Mouse (Mus musculus): ENCODE data around the gene Ptgis. TPM values are rescaled to one million over a fixed set of nuclear protein-coding genes. Genes with fewer than 3 reads are reported as not detected.

The Ptgis gene
- polyA plus RNA-seq, 2 experiments: 0.36 to 0.46 TPM

- Histone ChIP-seq H3K4me1 (replicated peaks; ENCODE audit: control insufficient read depth in 2 of 2, insufficient read depth in 2 of 2, low read length in 1 of 2) (no peaks in the 10 kb centered on the region), H3K4me3 (ENCODE audit: insufficient read depth in 1 of 2, low read depth in 2 of 2, low read length in 2 of 2) (no peak overlapping the region), H3K36me3 (replicated peaks; ENCODE audit: control insufficient read depth, insufficient read depth, low read depth) (no peaks in the 10 kb centered on the region), H3K4me2 (ENCODE audit: low read depth) (no peak overlapping the region), H3K27me3 (ENCODE audit: control insufficient read depth, insufficient read depth, low read length) (no peaks in the 10 kb centered on the region), H3K9ac (replicated peaks) (no peak overlapping the region), H3K9me3 (ENCODE audit: control insufficient read depth, low read length) (no peaks in the 10 kb centered on the region), H3K27ac (no peak overlapping the region)
- DNase-seq (ENCODE audit: low read depth in 3 of 3, low spot score in 3 of 3): no peak
- TF ChIP-seq CTCF (IDR thresholded peaks at IDR 0.05; ENCODE audit: low read depth) (no peak), EP300 (IDR thresholded peaks at IDR 0.05; ENCODE audit: low read depth) (no peak)
- WGBS (ENCODE audit: insufficient replicate concordance): 63% methylated on average over 5 of the region's 5 CpGs
- ATAC-seq (ENCODE audit: insufficient read depth): no peak
These were observed 67.1 kb downstream of the Ptgis start for GRCm38 (mm10) chr2:167173051-167173875.

GRCm38 (mm10) chr2:167167515-167168212, 72.7 kb downstream of the Ptgis start:
- TF ChIP-seq EP300 (IDR thresholded peaks at IDR 0.05; ENCODE audit: low read depth): no peak
- no peak for TF ChIP-seq CTCF (IDR thresholded peaks at IDR 0.05; ENCODE audit: low read depth)
- H3K9ac ChIP-seq (replicated peaks): no peak overlapping the region
- no peaks in the 10 kb centered on the region for H3K36me3 ChIP-seq (replicated peaks; ENCODE audit: control insufficient read depth, insufficient read depth, low read depth)
- 0 out of 4 replicates have a peak, but pooled peaks cover 0 to 3% of the 10 kb centered on the region in 2 experiments for H3K4me1 ChIP-seq (replicated peaks; ENCODE audit: control insufficient read depth in 2 of 2, insufficient read depth in 2 of 2, low read length in 1 of 2)
- H3K27me3 ChIP-seq (ENCODE audit: control insufficient read depth, insufficient read depth, low read length): no peaks in the 10 kb centered on the region
- no peaks in the 10 kb centered on the region for H3K9me3 ChIP-seq (ENCODE audit: control insufficient read depth, low read length)
- WGBS (ENCODE audit: insufficient replicate concordance): 14% methylated on average over 11 of the region's 11 CpGs
- no peak for DNase-seq (ENCODE audit: low read depth in 3 of 3, low spot score in 3 of 3)
- no peak overlapping the region for H3K27ac ChIP-seq
- ATAC-seq (ENCODE audit: insufficient read depth): no peak
- H3K4me3 ChIP-seq (ENCODE audit: insufficient read depth in 1 of 2, low read depth in 2 of 2, low read length in 2 of 2): no peak overlapping the region
- no peak overlapping the region for H3K4me2 ChIP-seq (ENCODE audit: low read depth)

GRCm38 (mm10) chr2:167163600-167163999, 76.8 kb downstream of the Ptgis start:
- H3K9me3 ChIP-seq (ENCODE audit: control insufficient read depth, low read length): no peaks in the 10 kb centered on the region
- DNase-seq (ENCODE audit: low read depth in 3 of 3, low spot score in 3 of 3) (no peak), ATAC-seq (ENCODE audit: insufficient read depth) (no peak)
- no peak overlapping the region for H3K4me2 ChIP-seq (ENCODE audit: low read depth)
- H3K9ac ChIP-seq (replicated peaks): no peak overlapping the region
- TF ChIP-seq CTCF (IDR thresholded peaks at IDR 0.05; ENCODE audit: low read depth): no peak
- H3K36me3 ChIP-seq (replicated peaks; ENCODE audit: control insufficient read depth, insufficient read depth, low read depth): no peaks in the 10 kb centered on the region
- H3K4me1 ChIP-seq (replicated peaks; ENCODE audit: control insufficient read depth in 2 of 2, insufficient read depth in 2 of 2, low read length in 1 of 2): 0 out of 4 replicates have a peak, but pooled peaks cover 0 to 3% of the 10 kb centered on the region in 2 experiments
- H3K27ac ChIP-seq: no peak overlapping the region
- H3K27me3 ChIP-seq (ENCODE audit: control insufficient read depth, insufficient read depth, low read length): no peaks in the 10 kb centered on the region
- WGBS (ENCODE audit: insufficient replicate concordance): 70% methylated on average over 9 of the region's 9 CpGs
- no peak overlapping the region for H3K4me3 ChIP-seq (ENCODE audit: insufficient read depth in 1 of 2, low read depth in 2 of 2, low read length in 2 of 2)

- TF ChIP-seq EP300 (IDR thresholded peaks at IDR 0.05; ENCODE audit: low read depth): no peak
- no peak for TF ChIP-seq CTCF (IDR thresholded peaks at IDR 0.05; ENCODE audit: low read depth)
These were observed 77.3 kb downstream of the Ptgis start for GRCm38 (mm10) chr2:167163134-167163533.

GRCm38 (mm10) chr2:167162516-167163021, 77.8 kb downstream of the Ptgis start:
- Histone ChIP-seq H3K4me3 (ENCODE audit: insufficient read depth in 1 of 2, low read depth in 2 of 2, low read length in 2 of 2) (no peak overlapping the region), H3K4me1 (replicated peaks; ENCODE audit: control insufficient read depth in 2 of 2, insufficient read depth in 2 of 2, low read length in 1 of 2) (0 out of 4 replicates have a peak, but pooled peaks cover 0 to under 1% of the 10 kb centered on the region in 2 experiments), H3K9me3 (ENCODE audit: control insufficient read depth, low read length) (no peaks in the 10 kb centered on the region), H3K36me3 (replicated peaks; ENCODE audit: control insufficient read depth, insufficient read depth, low read depth) (no peaks in the 10 kb centered on the region), H3K27me3 (ENCODE audit: control insufficient read depth, insufficient read depth, low read length) (no peaks in the 10 kb centered on the region), H3K9ac (replicated peaks) (no peak overlapping the region), H3K27ac (no peak overlapping the region), H3K4me2 (ENCODE audit: low read depth) (no peak overlapping the region)
- TF ChIP-seq EP300 (IDR thresholded peaks at IDR 0.05; ENCODE audit: low read depth): no peak
- TF ChIP-seq CTCF (IDR thresholded peaks at IDR 0.05; ENCODE audit: low read depth): no peak
- 59% methylated on average over 10 of the region's 10 CpGs for WGBS (ENCODE audit: insufficient replicate concordance)
- ATAC-seq (ENCODE audit: insufficient read depth) (no peak), DNase-seq (ENCODE audit: low read depth in 3 of 3, low spot score in 3 of 3) (no peak)

More at GRCm38 (mm10) chr2:167163134-167163533, 77.3 kb downstream of the Ptgis start:
- H3K27me3 ChIP-seq (ENCODE audit: control insufficient read depth, insufficient read depth, low read length): no peaks in the 10 kb centered on the region
- 0 out of 4 replicates have a peak, but pooled peaks cover 0 to 3% of the 10 kb centered on the region in 2 experiments for H3K4me1 ChIP-seq (replicated peaks; ENCODE audit: control insufficient read depth in 2 of 2, insufficient read depth in 2 of 2, low read length in 1 of 2)
- no peaks in the 10 kb centered on the region for H3K9me3 ChIP-seq (ENCODE audit: control insufficient read depth, low read length)
- 69% methylated on average over 10 of the region's 10 CpGs for WGBS (ENCODE audit: insufficient replicate concordance)
- H3K9ac ChIP-seq (replicated peaks): no peak overlapping the region
- DNase-seq (ENCODE audit: low read depth in 3 of 3, low spot score in 3 of 3) (no peak), ATAC-seq (ENCODE audit: insufficient read depth) (no peak)
- no peak overlapping the region for H3K4me2 ChIP-seq (ENCODE audit: low read depth)
- no peak overlapping the region for H3K4me3 ChIP-seq (ENCODE audit: insufficient read depth in 1 of 2, low read depth in 2 of 2, low read length in 2 of 2)
- no peaks in the 10 kb centered on the region for H3K36me3 ChIP-seq (replicated peaks; ENCODE audit: control insufficient read depth, insufficient read depth, low read depth)
- no peak overlapping the region for H3K27ac ChIP-seq
